10 mouse cellular contexts compared by ENCODE assay signal in genomic region chr13:24027191-24028170, GRCm38 (mm10). TPM values are rescaled to one million over a fixed set of nuclear protein-coding genes. Genes with fewer than 3 reads are reported as not detected.
DNase-seq lines count a peak whose midpoint lies in the region; ATAC-seq and TF ChIP-seq lines count a peak whose summit lies in the region.
"Had no signal": no experiment of that assay in that cellular context is flagged by ENCODE, and none has a peak within 500 bp of the region (broad histone marks: within the 10 kb centered on the region; RNA-seq: fewer than 3 reads in every experiment).

No protein-coding gene starts in this region.

- no peak overlapping the region for H3K4me2 ChIP-seq in midbrain, embryonic 15.5 days
- H3K4me2 ChIP-seq in midbrain, embryonic 13.5 days (replicated peaks) = no peak overlapping the region
- no peak overlapping the region for H3K4me2 ChIP-seq in stomach, postnatal 0 days (replicated peaks; ENCODE audit: low read depth)

- H3K36me3 ChIP-seq in midbrain, embryonic 15.5 days (replicated peaks) = no peaks in the 10 kb centered on the region
- no peaks in the 10 kb centered on the region for H3K36me3 ChIP-seq in midbrain, embryonic 13.5 days
- H3K36me3 ChIP-seq in stomach, postnatal 0 days (ENCODE audit: control insufficient read depth, insufficient read depth, low read length) = no peaks in the 10 kb centered on the region
- H3K36me3 ChIP-seq in heart, embryonic 10.5 days = no peaks in the 10 kb centered on the region

- H3K4me3 ChIP-seq in midbrain, embryonic 15.5 days = no peak overlapping the region
- no peak overlapping the region for H3K4me3 ChIP-seq in midbrain, embryonic 13.5 days (replicated peaks)
- H3K4me3 ChIP-seq in stomach, postnatal 0 days (ENCODE audit: low read depth, low read length) = no peak overlapping the region
- no peak overlapping the region for H3K4me3 ChIP-seq in heart, embryonic 10.5 days

- TF ChIP-seq CTCF in stomach, postnatal 0 days (IDR thresholded peaks at IDR 0.05; ENCODE audit: low read depth) = peak; percentile 67

- no peak overlapping the region for H3K27ac ChIP-seq in midbrain, embryonic 15.5 days
- no peak overlapping the region for H3K27ac ChIP-seq in midbrain, embryonic 13.5 days
- no peak overlapping the region; the same call in 1 of the 2 replicates for H3K27ac ChIP-seq in stomach, postnatal 0 days (replicated peaks)
- H3K27ac ChIP-seq in heart, embryonic 10.5 days = no peak overlapping the region

- H3K27me3 ChIP-seq in midbrain, embryonic 15.5 days (replicated peaks) = no peaks in the 10 kb centered on the region
- H3K27me3 ChIP-seq in midbrain, embryonic 13.5 days = no peaks in the 10 kb centered on the region
- H3K27me3 ChIP-seq in stomach, postnatal 0 days (ENCODE audit: control insufficient read depth, insufficient read depth, low read length) = no peaks in the 10 kb centered on the region
- no peaks in the 10 kb centered on the region for H3K27me3 ChIP-seq in heart, embryonic 10.5 days (ENCODE audit: insufficient read depth, poor library complexity, severe bottlenecking)

- DNase-seq in heart, adult 8-10 months (ENCODE audit: low spot score) = peak; percentile 18
- DNase-seq in heart, postnatal 25 days (ENCODE audit: low spot score) = no peak
- DNase-seq in embryo, embryonic 11.5 days (ENCODE audit: low read depth, low spot score) = peak; percentile 19
- DNase-seq in stomach, postnatal 0 days (ENCODE audit: low spot score) = no peak
- DNase-seq in kidney, postnatal 4 days = no peak
- DNase-seq in heart, embryonic 10.5 days (ENCODE audit: low spot score) = no peak
- DNase-seq: right cerebral cortex, postnatal 4 days had no signal

- peak; percentile 75 for ATAC-seq in midbrain, embryonic 15.5 days (replicated peaks)
- ATAC-seq in midbrain, embryonic 13.5 days = no peak; the same call in 1 of the 2 replicates
- no peak for ATAC-seq in stomach, postnatal 0 days (ENCODE audit: low FRiP score, low TSS enrichment)

- TF ChIP-seq EP300 in stomach, postnatal 0 days (optimal IDR thresholded peaks at IDR 0.05) = no peak

- no peak overlapping the region; the same call in 1 of the 2 replicates for H3K9ac ChIP-seq in midbrain, embryonic 15.5 days
- no peak overlapping the region for H3K9ac ChIP-seq in midbrain, embryonic 13.5 days (replicated peaks)
- no peak overlapping the region for H3K9ac ChIP-seq in stomach, postnatal 0 days (ENCODE audit: low read length)

- intact Hi-C loops in heart, postnatal 25 days (cut with DNase I) = loop anchor here (5.0 kb wide), 2 partner anchors 255 to 270 kb away; partner anchors contain the start of gene Carmil1

- H3K9me3 ChIP-seq in midbrain, embryonic 15.5 days = no peaks in the 10 kb centered on the region
- H3K9me3 ChIP-seq in midbrain, embryonic 13.5 days = no peaks in the 10 kb centered on the region
- H3K9me3 ChIP-seq in stomach, postnatal 0 days (ENCODE audit: control insufficient read depth, low read length) = no peaks in the 10 kb centered on the region
- no peaks in the 10 kb centered on the region for H3K9me3 ChIP-seq in heart, embryonic 10.5 days

- H3K4me1 ChIP-seq in midbrain, embryonic 15.5 days = no peaks in the 10 kb centered on the region
- no peaks in the 10 kb centered on the region for H3K4me1 ChIP-seq in midbrain, embryonic 13.5 days (replicated peaks)
- H3K4me1 ChIP-seq in stomach, postnatal 0 days (replicated peaks; ENCODE audit: control insufficient read depth, insufficient read depth) = no peaks in the 10 kb centered on the region
- no peaks in the 10 kb centered on the region for H3K4me1 ChIP-seq in heart, embryonic 10.5 days

- WGBS in midbrain, embryonic 15.5 days = 66% methylated on average over 5 of the region's 5 CpGs
- 68% methylated on average over 5 of the region's 5 CpGs for WGBS in midbrain, embryonic 13.5 days
- WGBS in stomach, postnatal 0 days = 66% methylated on average over 5 of the region's 5 CpGs
- WGBS in heart, embryonic 10.5 days = 59% methylated on average over 5 of the region's 5 CpGs

RNA-seq across cellular contexts. Expression of gene Scgn, which starts 36.5 kb away (rescaled TPM):
- not detected for total RNA-seq in heart, adult 8-10 months (2022)
- not detected for total RNA-seq in heart, postnatal 25 days (2021)
- 1.1 and 1.5 TPM in 2 replicates for polyA plus RNA-seq in midbrain, embryonic 15.5 days (2015; fragmentation: Nextera tagmentation; extraction: Ambion mirVana)
- 1.2 and 1.6 TPM in 2 replicates for polyA plus RNA-seq in midbrain, embryonic 13.5 days (2015; fragmentation: Nextera tagmentation; extraction: Ambion mirVana)
- polyA plus RNA-seq in stomach, postnatal 0 days (2015; fragmentation: Nextera tagmentation; extraction: Ambion mirVana) = 10.9 and 11.3 TPM in 2 replicates
- 0.13 and 0.23 TPM in 2 replicates for polyA plus RNA-seq in heart, embryonic 10.5 days (2016; fragmentation: Nextera tagmentation; extraction: Ambion mirVana)
- total RNA-seq: heart, adult 18-20 months had no signal

Comparison
In these comparisons a context has a peak if more than half of its experiments do, and no peak if none do; other contexts are left out.
1. DNase-seq: peak in heart, adult 8-10 months (single experiment) and embryo, embryonic 11.5 days (single experiment); none in heart, postnatal 25 days (single experiment), stomach, postnatal 0 days (single experiment), kidney, postnatal 4 days (0 of 2) and heart, embryonic 10.5 days (single experiment).